Mouse (Mus musculus): ENCODE data around the gene Tmem59.
A peak's percentile ranks its signal among the peaks of the same experiment; 100 is the strongest.

The Tmem59 gene

DNA sequence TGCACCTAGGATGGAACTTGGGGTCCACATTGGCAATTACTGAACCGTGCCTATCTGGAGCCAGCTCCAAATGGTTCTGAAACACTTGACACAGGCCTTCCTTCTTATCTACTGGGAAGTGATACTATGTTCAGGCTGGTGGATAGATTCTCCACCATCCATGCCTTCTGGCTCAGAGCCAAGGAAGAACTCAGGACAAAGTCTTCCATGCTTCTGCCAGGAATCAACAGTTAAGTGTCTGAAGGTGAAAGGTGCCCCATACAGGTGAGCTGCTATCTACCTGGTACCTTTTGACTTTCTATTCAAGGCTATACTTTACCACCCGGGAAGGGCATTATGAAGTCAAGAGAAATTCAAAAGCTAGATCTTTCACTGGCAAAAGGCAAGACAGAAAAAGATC lies 60.1 kb downstream of the Tmem59 start:
- DNase-seq (ENCODE audit: low spot score in 2 of 2) = no peak

GRCm38 (mm10) chr4:107240196-107240595 lies 62.0 kb downstream of the Tmem59 start:
- no peak for DNase-seq (ENCODE audit: low spot score in 2 of 2)

GRCm38 (mm10) chr4:107243365-107244333 lies 65.5 kb downstream of the Tmem59 start:
- DNase-seq (ENCODE audit: low spot score in 2 of 2) = no peak

- DNase-seq (ENCODE audit: low spot score in 2 of 2) = no peak
Measured at GRCm38 (mm10) chr4:107245368-107245767, 67.2 kb downstream of the Tmem59 start.

DNA sequence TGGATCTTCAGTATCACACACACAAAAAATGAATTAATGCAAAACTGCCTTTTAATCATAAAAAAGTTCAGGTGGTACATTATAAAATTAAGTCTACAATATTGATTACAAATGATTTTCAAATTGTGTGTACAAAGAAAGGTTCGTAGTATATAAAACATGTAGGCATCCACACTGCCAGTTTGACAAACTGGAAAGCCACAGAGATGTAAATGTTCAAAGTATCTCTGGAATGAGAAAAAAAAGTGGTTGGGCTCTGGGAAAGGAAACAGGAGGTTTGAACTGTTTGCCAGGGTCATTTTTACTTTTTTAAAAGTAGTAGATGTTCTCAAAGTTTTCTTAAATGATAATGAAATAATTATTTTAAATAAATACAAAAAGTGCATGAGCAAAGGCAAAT lies 67.8 kb downstream of the Tmem59 start:
- DNase-seq (ENCODE audit: low spot score in 2 of 2) = no peak

GRCm38 (mm10) chr4:107247110-107247509 lies 68.9 kb downstream of the Tmem59 start:
- DNase-seq (ENCODE audit: low spot score in 2 of 2) = no peak

- no peak for DNase-seq (ENCODE audit: low spot score in 2 of 2)
Measured at GRCm38 (mm10) chr4:107248061-107248460, 69.9 kb downstream of the Tmem59 start.

- DNase-seq (ENCODE audit: low spot score in 2 of 2) = no peak
Measured at GRCm38 (mm10) chr4:107249471-107249870, 71.3 kb downstream of the Tmem59 start.

- DNase-seq (ENCODE audit: low spot score in 2 of 2) = peak in 1 of 2 experiments; percentile 22
Measured at GRCm38 (mm10) chr4:107250494-107250893, 72.3 kb downstream of the Tmem59 start.
